Mouse (Mus musculus): ENCODE results near the gene Trabd2b. TPM values are rescaled to one million over a fixed set of nuclear protein-coding genes. Genes with fewer than 3 reads are reported as not detected.

Gene Trabd2b
- polyA plus RNA-seq, 1 experiment from 2014 or later, result 2.0 TPM

DNA sequence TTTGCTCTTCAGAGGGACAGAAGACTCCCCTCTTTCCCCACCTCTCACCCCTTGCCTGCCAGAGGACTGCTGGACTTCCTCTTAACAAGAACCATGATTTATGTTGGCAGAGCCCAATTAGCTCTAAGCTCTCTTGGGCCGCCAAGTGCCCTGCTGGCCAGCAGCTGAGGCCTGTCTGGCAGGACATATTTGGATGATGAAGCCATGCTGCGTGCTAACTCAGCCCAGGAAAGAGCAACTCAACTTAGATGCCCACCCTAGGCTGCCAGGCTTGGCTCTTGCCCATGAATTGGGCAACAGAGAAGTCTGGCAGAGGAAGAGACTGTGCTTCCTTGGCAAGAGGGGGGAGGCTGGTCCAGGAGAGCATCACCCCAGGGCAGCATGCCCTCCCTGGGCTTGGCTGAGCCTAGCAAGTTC, 20.1 kb upstream of the Trabd2b start:
- ATAC-seq (ENCODE audit: insufficient read depth, low FRiP score, low TSS enrichment), result 0 out of 2 replicates have a peak, but pooled peaks have one; percentile 41
- Histone ChIP-seq H3K4me3 (ENCODE audit: low read depth, low read length) (no peak overlapping the region), H3K9ac (ENCODE audit: low read length) (no peak overlapping the region), H3K9me3 (ENCODE audit: control insufficient read depth, low read length) (no peaks in the 10 kb centered on the region), H3K4me1 (ENCODE audit: control insufficient read depth, insufficient read depth, low read length) (no peaks in the 10 kb centered on the region), H3K27me3 (ENCODE audit: control insufficient read depth, insufficient read depth, low read length) (no peaks in the 10 kb centered on the region), H3K36me3 (ENCODE audit: control insufficient read depth, insufficient read depth, low read length) (no peaks in the 10 kb centered on the region), H3K4me2 (ENCODE audit: low read depth) (no peak overlapping the region), H3K27ac (ENCODE audit: low read depth, low read length) (no peak overlapping the region)
- DNase-seq (ENCODE audit: low spot score), result no peak
- 54% methylated on average over 2 of the region's 2 CpGs for WGBS

GRCm38 (mm10) chr4:114387527-114388135, 18.9 kb upstream of the Trabd2b start:
- WGBS, result 92% methylated on average over 2 of the region's 2 CpGs

GRCm38 (mm10) chr4:114388306-114388705, 18.2 kb upstream of the Trabd2b start:
- Histone ChIP-seq H3K4me3 (ENCODE audit: low read depth, low read length) (no peak overlapping the region), H3K4me2 (ENCODE audit: low read depth) (no peak overlapping the region), H3K9me3 (ENCODE audit: control insufficient read depth, low read length) (no peaks in the 10 kb centered on the region), H3K27ac (ENCODE audit: low read depth, low read length) (no peak overlapping the region), H3K9ac (ENCODE audit: low read length) (no peak overlapping the region), H3K27me3 (ENCODE audit: control insufficient read depth, insufficient read depth, low read length) (no peaks in the 10 kb centered on the region), H3K4me1 (ENCODE audit: control insufficient read depth, insufficient read depth, low read length) (no peaks in the 10 kb centered on the region), H3K36me3 (ENCODE audit: control insufficient read depth, insufficient read depth, low read length) (no peaks in the 10 kb centered on the region)
- ATAC-seq (ENCODE audit: insufficient read depth, low FRiP score, low TSS enrichment) (no peak), DNase-seq (ENCODE audit: low spot score) (no peak)
- WGBS, result 83% methylated on average over 3 of the region's 3 CpGs

More at GRCm38 (mm10) chr4:114387527-114388135, 18.9 kb upstream of the Trabd2b start:
- Histone ChIP-seq H3K27me3 (ENCODE audit: control insufficient read depth, insufficient read depth, low read length) (no peaks in the 10 kb centered on the region), H3K9ac (ENCODE audit: low read length) (no peak overlapping the region), H3K4me1 (ENCODE audit: control insufficient read depth, insufficient read depth, low read length) (no peaks in the 10 kb centered on the region), H3K4me3 (ENCODE audit: low read depth, low read length) (no peak overlapping the region), H3K27ac (ENCODE audit: low read depth, low read length) (no peak overlapping the region), H3K4me2 (ENCODE audit: low read depth) (no peak overlapping the region), H3K36me3 (ENCODE audit: control insufficient read depth, insufficient read depth, low read length) (no peaks in the 10 kb centered on the region), H3K9me3 (ENCODE audit: control insufficient read depth, low read length) (no peaks in the 10 kb centered on the region)
- DNase-seq (ENCODE audit: low spot score) (no peak), ATAC-seq (ENCODE audit: insufficient read depth, low FRiP score, low TSS enrichment) (no peak)

GRCm38 (mm10) chr4:114389653-114390052, 16.9 kb upstream of the Trabd2b start:
- DNase-seq (ENCODE audit: low spot score) (no peak), ATAC-seq (ENCODE audit: insufficient read depth, low FRiP score, low TSS enrichment) (no peak)
- H3K36me3 ChIP-seq (ENCODE audit: control insufficient read depth, insufficient read depth, low read length), result no peaks in the 10 kb centered on the region
- no peaks in the 10 kb centered on the region for H3K27me3 ChIP-seq (ENCODE audit: control insufficient read depth, insufficient read depth, low read length)
- H3K9me3 ChIP-seq (ENCODE audit: control insufficient read depth, low read length), result no peaks in the 10 kb centered on the region
- no peak overlapping the region for H3K9ac ChIP-seq (ENCODE audit: low read length)
- no peak overlapping the region for H3K4me3 ChIP-seq (ENCODE audit: low read depth, low read length)
- no peak overlapping the region for H3K4me2 ChIP-seq (ENCODE audit: low read depth)
- no peak overlapping the region for H3K27ac ChIP-seq (ENCODE audit: low read depth, low read length)
- H3K4me1 ChIP-seq (ENCODE audit: control insufficient read depth, insufficient read depth, low read length), result no peaks in the 10 kb centered on the region

- Histone ChIP-seq H3K9ac (ENCODE audit: low read length) (no peak overlapping the region), H3K4me2 (ENCODE audit: low read depth) (no peak overlapping the region), H3K27me3 (ENCODE audit: control insufficient read depth, insufficient read depth, low read length) (no peaks in the 10 kb centered on the region), H3K36me3 (ENCODE audit: control insufficient read depth, insufficient read depth, low read length) (no peaks in the 10 kb centered on the region), H3K9me3 (ENCODE audit: control insufficient read depth, low read length) (no peaks in the 10 kb centered on the region), H3K4me3 (ENCODE audit: low read depth, low read length) (no peak overlapping the region), H3K4me1 (ENCODE audit: control insufficient read depth, insufficient read depth, low read length) (no peaks in the 10 kb centered on the region), H3K27ac (ENCODE audit: low read depth, low read length) (no peak overlapping the region)
- DNase-seq (ENCODE audit: low spot score) (no peak), ATAC-seq (ENCODE audit: insufficient read depth, low FRiP score, low TSS enrichment) (no peak)
Observed at GRCm38 (mm10) chr4:114397625-114398024, 8.9 kb upstream of the Trabd2b start.

GRCm38 (mm10) chr4:114399821-114400220, 6.7 kb upstream of the Trabd2b start:
- Histone ChIP-seq H3K4me2 (ENCODE audit: low read depth) (no peak overlapping the region), H3K9me3 (ENCODE audit: control insufficient read depth, low read length) (no peaks in the 10 kb centered on the region), H3K4me1 (ENCODE audit: control insufficient read depth, insufficient read depth, low read length) (no peaks in the 10 kb centered on the region), H3K27ac (ENCODE audit: low read depth, low read length) (no peak overlapping the region), H3K4me3 (ENCODE audit: low read depth, low read length) (no peak overlapping the region), H3K27me3 (ENCODE audit: control insufficient read depth, insufficient read depth, low read length) (no peaks in the 10 kb centered on the region), H3K36me3 (ENCODE audit: control insufficient read depth, insufficient read depth, low read length) (no peaks in the 10 kb centered on the region), H3K9ac (ENCODE audit: low read length) (no peak overlapping the region)
- ATAC-seq (ENCODE audit: insufficient read depth, low FRiP score, low TSS enrichment) (no peak), DNase-seq (ENCODE audit: low spot score) (no peak)
- WGBS, result 65% methylated on average over 3 of the region's 3 CpGs

DNA sequence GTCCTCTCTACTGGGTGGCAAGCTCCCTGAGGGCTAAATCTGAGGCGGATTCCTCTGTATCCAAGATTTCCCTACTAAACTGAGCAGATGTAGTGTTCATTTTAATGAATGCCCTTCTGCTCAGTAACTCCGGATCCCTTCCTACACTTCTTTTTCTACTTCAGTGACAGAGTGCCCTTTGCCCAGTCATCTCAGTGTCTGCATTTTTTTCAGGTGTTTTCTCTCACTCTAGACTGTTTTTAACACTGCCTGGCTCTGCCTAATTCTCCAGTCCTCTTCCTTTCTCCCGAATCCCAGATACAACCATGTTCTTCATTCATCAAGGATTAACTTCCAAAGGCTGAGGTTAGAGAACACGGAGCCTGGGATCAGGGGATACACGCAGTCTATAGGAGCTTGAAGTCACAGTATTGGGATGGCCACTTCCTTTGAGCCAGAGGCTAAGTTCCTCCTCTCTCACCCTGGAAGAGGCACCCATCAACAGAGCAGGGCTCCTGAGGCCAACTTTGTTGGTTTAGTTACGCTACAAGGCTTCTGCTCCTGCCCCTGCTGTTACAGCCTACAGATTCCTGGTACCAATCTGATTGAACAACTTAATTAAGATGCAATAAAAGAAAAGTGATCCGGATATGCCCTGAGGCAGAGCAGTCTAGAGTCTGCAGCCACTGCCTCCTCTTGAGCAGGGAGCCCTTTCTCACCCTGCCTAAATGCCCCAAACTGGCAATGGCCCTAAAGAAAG, 4.4 kb upstream of the Trabd2b start:
- no peaks in the 10 kb centered on the region for H3K9me3 ChIP-seq (ENCODE audit: control insufficient read depth, low read length)
- DNase-seq (ENCODE audit: low spot score), result no peak
- no peak overlapping the region for H3K9ac ChIP-seq (ENCODE audit: low read length)
- H3K27ac ChIP-seq (ENCODE audit: low read depth, low read length), result no peak overlapping the region
- H3K4me1 ChIP-seq (ENCODE audit: control insufficient read depth, insufficient read depth, low read length), result peaks cover 3% of the 10 kb centered on the region; the same call in 1 of the 2 replicates
- no peak for ATAC-seq (ENCODE audit: insufficient read depth, low FRiP score, low TSS enrichment)
- H3K27me3 ChIP-seq (ENCODE audit: control insufficient read depth, insufficient read depth, low read length), result no peaks in the 10 kb centered on the region
- WGBS, result 73% methylated on average over 7 of the region's 7 CpGs
- no peak overlapping the region for H3K4me2 ChIP-seq (ENCODE audit: low read depth)
- no peaks in the 10 kb centered on the region for H3K36me3 ChIP-seq (ENCODE audit: control insufficient read depth, insufficient read depth, low read length)
- no peak overlapping the region for H3K4me3 ChIP-seq (ENCODE audit: low read depth, low read length)

GRCm38 (mm10) chr4:114405682-114406354, 706 bp upstream of the Trabd2b start:
- Histone ChIP-seq H3K4me1 (ENCODE audit: control insufficient read depth, insufficient read depth, low read length) (peaks cover 16% of the 10 kb centered on the region), H3K27me3 (ENCODE audit: control insufficient read depth, insufficient read depth, low read length) (peaks cover 13% of the 10 kb centered on the region), H3K36me3 (ENCODE audit: control insufficient read depth, insufficient read depth, low read length) (no peaks in the 10 kb centered on the region), H3K27ac (ENCODE audit: low read depth, low read length) (peak overlapping the region; percentile 80; the same call in 1 of the 2 replicates), H3K4me2 (ENCODE audit: low read depth) (peak overlapping the region; percentile 99), H3K4me3 (ENCODE audit: low read depth, low read length) (peak overlapping the region; percentile 73), H3K9ac (ENCODE audit: low read length) (peak overlapping the region; percentile 75), H3K9me3 (ENCODE audit: control insufficient read depth, low read length) (no peaks in the 10 kb centered on the region)
- ATAC-seq (ENCODE audit: insufficient read depth, low FRiP score, low TSS enrichment) (peak; percentile 82), DNase-seq (ENCODE audit: low spot score) (peak; percentile 91)
- under 1% methylated on average over 23 of the region's 74 CpGs for WGBS

Measured in neural tube, embryonic 11.5 days (tissue).